13 mouse cellular contexts compared by ENCODE assay signal in genomic region chr2:120501136-120501918, GRCm38 (mm10). TPM values are rescaled to one million over a fixed set of nuclear protein-coding genes. Genes with fewer than 3 reads are reported as not detected.
DNase-seq lines count a peak whose midpoint lies in the region; ATAC-seq and TF ChIP-seq lines count a peak whose summit lies in the region.
"Had no signal": no experiment of that assay in that cellular context is flagged by ENCODE, and none has a peak within 500 bp of the region (broad histone marks: within the 10 kb centered on the region; RNA-seq: fewer than 3 reads in every experiment).

No protein-coding gene starts in this region.

- no peak overlapping the region for H3K9ac ChIP-seq in liver, embryonic 13.5 days
- no peak overlapping the region for H3K9ac ChIP-seq in liver, postnatal 0 days (replicated peaks)
- H3K9ac ChIP-seq: hindbrain, embryonic 13.5 days; kidney, embryonic 15.5 days; liver, embryonic 15.5 days had no signal

- no peak for TF ChIP-seq EP300 in liver, postnatal 0 days (IDR thresholded peaks at IDR 0.05; ENCODE audit: low read depth)

- intact Hi-C loops in heart, postnatal 25 days (cut with DNase I): no loop called here

- ATAC-seq in liver, embryonic 13.5 days (ENCODE audit: low read depth): no peak
- ATAC-seq in liver, postnatal 0 days: no peak

- H3K27me3 ChIP-seq in heart, embryonic 10.5 days (ENCODE audit: insufficient read depth, poor library complexity, severe bottlenecking): no peaks in the 10 kb centered on the region
- H3K27me3 ChIP-seq in liver, embryonic 13.5 days: no peaks in the 10 kb centered on the region
- no peaks in the 10 kb centered on the region for H3K27me3 ChIP-seq in liver, postnatal 0 days (ENCODE audit: insufficient read depth, low read length)
- no peaks in the 10 kb centered on the region for H3K27me3 ChIP-seq in thymus, adult 2 months (ENCODE audit: control insufficient read depth, insufficient read depth, low read length)
- H3K27me3 ChIP-seq: hindbrain, embryonic 13.5 days; kidney, embryonic 15.5 days; liver, embryonic 15.5 days had no signal

- peaks cover 53% of the 10 kb centered on the region for H3K4me1 ChIP-seq in heart, embryonic 10.5 days
- H3K4me1 ChIP-seq in liver, embryonic 13.5 days (replicated peaks): peaks cover 30% of the 10 kb centered on the region
- H3K4me1 ChIP-seq in liver, postnatal 0 days (ENCODE audit: insufficient read depth): peaks cover 6% of the 10 kb centered on the region
- peaks cover 55% of the 10 kb centered on the region for H3K4me1 ChIP-seq in thymus, adult 2 months (replicated peaks; ENCODE audit: control insufficient read depth, insufficient read depth, low read length)

- TF ChIP-seq POLR2A in thymus, adult 2 months (IDR thresholded peaks at IDR 0.05; ENCODE audit: control insufficient read depth, extremely low read depth, insufficient read depth, low read length, poor library complexity): peak; percentile 27; the same call in 1 of the 2 replicates

- DNase-seq in heart, embryonic 10.5 days (ENCODE audit: low spot score): no peak
- DNase-seq in heart, postnatal 25 days (ENCODE audit: low spot score): no peak
- DNase-seq in liver, embryonic 13.5 days: no peak
- no peak for DNase-seq in liver, postnatal 0 days
- no peak for DNase-seq in thymus, adult 2 months
- DNase-seq in thymus, adult 18-20 months: no peak
- peak; percentile 71 for DNase-seq in thymus, postnatal 4 days
- no peak for DNase-seq in adrenal gland, postnatal 14 days
- DNase-seq: adrenal gland, adult 8-10 months; right cerebral cortex, adult 18-20 months had no signal

- WGBS in heart, embryonic 10.5 days: 37% methylated on average over 17 of the region's 17 CpGs
- 38% methylated on average over 17 of the region's 17 CpGs for WGBS in liver, embryonic 13.5 days (ENCODE audit: insufficient replicate concordance)
- WGBS in liver, postnatal 0 days (ENCODE audit: insufficient replicate concordance): 43% methylated on average over 17 of the region's 17 CpGs
- WGBS in thymus, adult 2 months: 24% methylated on average over 17 of the region's 17 CpGs

- peak overlapping the region; percentile 80 for H3K27ac ChIP-seq in heart, embryonic 10.5 days
- H3K27ac ChIP-seq in liver, embryonic 13.5 days: 0 out of 2 replicates have a peak overlapping the region, but pooled peaks have one; percentile 45
- H3K27ac ChIP-seq in liver, postnatal 0 days (ENCODE audit: low read depth): no peak overlapping the region
- H3K27ac ChIP-seq in thymus, adult 2 months (ENCODE audit: control insufficient read depth, insufficient read depth, low read length): peak overlapping the region; percentile 97
- H3K27ac ChIP-seq: hindbrain, embryonic 13.5 days; kidney, embryonic 15.5 days; liver, embryonic 15.5 days had no signal

- peaks cover 20% of the 10 kb centered on the region for H3K36me3 ChIP-seq in heart, embryonic 10.5 days
- H3K36me3 ChIP-seq in liver, embryonic 13.5 days: peaks cover 11% of the 10 kb centered on the region
- peaks cover 5% of the 10 kb centered on the region; the same call in 1 of the 2 replicates for H3K36me3 ChIP-seq in liver, postnatal 0 days (replicated peaks; ENCODE audit: insufficient read depth, low read length)
- H3K36me3 ChIP-seq in thymus, adult 2 months (ENCODE audit: control insufficient read depth, insufficient read depth, low read length): peaks cover 16% of the 10 kb centered on the region

- H3K9me3 ChIP-seq in heart, embryonic 10.5 days: no peaks in the 10 kb centered on the region
- no peaks in the 10 kb centered on the region for H3K9me3 ChIP-seq in liver, embryonic 13.5 days (replicated peaks)
- no peaks in the 10 kb centered on the region for H3K9me3 ChIP-seq in liver, postnatal 0 days (ENCODE audit: low read length)
- H3K9me3 ChIP-seq: hindbrain, embryonic 13.5 days; kidney, embryonic 15.5 days; liver, embryonic 15.5 days had no signal

- TF ChIP-seq CTCF in liver, postnatal 0 days (IDR thresholded peaks at IDR 0.05; ENCODE audit: low read depth): no peak
- no peak for TF ChIP-seq CTCF in thymus, adult 2 months (IDR thresholded peaks at IDR 0.05; ENCODE audit: borderline replicate concordance, control insufficient read depth, extremely low read depth, insufficient read depth, low read length, poor library complexity)

- H3K4me2 ChIP-seq in liver, embryonic 13.5 days: no peak overlapping the region
- no peak overlapping the region for H3K4me2 ChIP-seq in liver, postnatal 0 days (ENCODE audit: low read depth, low read length)
- H3K4me2 ChIP-seq: hindbrain, embryonic 13.5 days; kidney, embryonic 15.5 days; liver, embryonic 15.5 days had no signal

- H3K4me3 ChIP-seq in heart, embryonic 10.5 days: no peak overlapping the region
- H3K4me3 ChIP-seq in liver, embryonic 13.5 days (replicated peaks): no peak overlapping the region
- H3K4me3 ChIP-seq in liver, postnatal 0 days (ENCODE audit: low read depth, low read length): no peak overlapping the region
- peak overlapping the region; percentile 44 for H3K4me3 ChIP-seq in thymus, adult 2 months (ENCODE audit: control insufficient read depth, insufficient read depth, low read length)
- H3K4me3 ChIP-seq: hindbrain, embryonic 13.5 days; kidney, embryonic 15.5 days; liver, embryonic 15.5 days had no signal

RNA-seq across cellular contexts. Expression of gene Capn3, which starts 45.5 kb away (rescaled TPM):
- 5.2 and 6.3 TPM in 2 replicates for polyA plus RNA-seq in heart, embryonic 10.5 days (2016; fragmentation: Nextera tagmentation; extraction: Ambion mirVana)
- 1 to 10 TPM; 1.1 to 1.7 TPM for total RNA-seq in heart, postnatal 25 days (2021)
- 5.7 and 6.1 TPM in 2 replicates for polyA plus RNA-seq in liver, embryonic 13.5 days (2015; fragmentation: Nextera tagmentation; extraction: Ambion mirVana)
- 4.7 and 4.9 TPM in 2 replicates for polyA plus RNA-seq in liver, postnatal 0 days (2015; fragmentation: Nextera tagmentation; extraction: Ambion mirVana)
- polyA plus RNA-seq in thymus, adult 2 months (2012; rRNA removed): 56.2 and 69.8 TPM in 2 replicates
- 0.38 and 0.52 TPM in 2 replicates for total RNA-seq in adrenal gland, postnatal 14 days (2021)
